Mouse (Mus musculus) spleen, adult 2 months (tissue): Measurements from ENCODE around the gene Ldlrad3.

Experiments used
- CTCF ChIP-seq: fragments of 200-500 bp; IDR thresholded peaks from 2 replicates; pipeline ENCODE4 v1.5.1; 2011; ENCODE audit warnings: mild to moderate bottlenecking, inconsistent platforms; ENCODE audit not compliant: insufficient read depth, insufficient read length, insufficient replicate concordance; ENCODE audit errors: extremely low read depth
- POLR2A ChIP-seq: fragments of 200-500 bp; IDR thresholded peaks from 2 replicates; pipeline ENCODE4 v1.6.1; 2011; ENCODE audit warnings: low read depth, low read length, inconsistent platforms

DNA sequence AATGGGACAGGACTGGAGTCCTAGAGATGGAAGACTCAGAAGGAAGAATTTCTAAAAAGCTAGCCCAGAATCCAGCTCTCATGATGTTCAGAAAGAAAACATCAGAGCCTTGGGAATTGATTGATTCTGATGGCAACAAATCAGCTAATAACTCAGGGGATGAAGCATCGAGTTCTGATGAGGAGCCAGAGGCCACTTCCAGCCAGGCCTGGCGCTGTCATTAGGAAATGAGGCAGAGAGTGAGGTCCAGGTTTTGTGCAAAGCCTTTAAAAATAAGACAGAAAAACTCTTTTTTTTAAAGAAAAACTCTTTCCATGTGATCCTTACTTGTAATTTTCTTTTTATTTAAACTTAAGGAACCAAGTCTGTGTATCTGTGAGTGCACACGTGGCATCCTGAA is 252.9 kb downstream of the Ldlrad3 start:
- TF ChIP-seq CTCF = no peak
- no peak for TF ChIP-seq POLR2A
